Mouse (Mus musculus): ENCODE results near the gene Bpifb2. TPM values are rescaled to one million over a fixed set of nuclear protein-coding genes. Genes with fewer than 3 reads are reported as not detected.

Bpifb2 gene
- total and polyA plus RNA-seq, 2 experiments from 2014 or later: not detected

- no peaks in the 10 kb centered on the region for H3K36me3 ChIP-seq (replicated peaks; ENCODE audit: control insufficient read depth, insufficient read depth, low read length)
- TF ChIP-seq CTCF (IDR thresholded peaks at IDR 0.05; ENCODE audit: low read depth) (no peak), EP300 (IDR thresholded peaks at IDR 0.05; ENCODE audit: low read depth) (no peak)
- no peaks in the 10 kb centered on the region for H3K27me3 ChIP-seq (ENCODE audit: control insufficient read depth, insufficient read depth, low read length)
- no peak for ATAC-seq (ENCODE audit: insufficient read depth, low read depth)
- H3K9ac ChIP-seq (replicated peaks; ENCODE audit: low read depth, low read length): no peak overlapping the region
- H3K9me3 ChIP-seq (replicated peaks; ENCODE audit: control insufficient read depth, low read length): no peaks in the 10 kb centered on the region
- no peak overlapping the region for H3K4me2 ChIP-seq (ENCODE audit: low read depth, low read length)
- no peak overlapping the region for H3K4me3 ChIP-seq (ENCODE audit: low read depth, low read length)
- H3K4me1 ChIP-seq (ENCODE audit: control insufficient read depth, insufficient read depth): no peaks in the 10 kb centered on the region
- no peak for DNase-seq (ENCODE audit: low spot score)
- H3K27ac ChIP-seq (ENCODE audit: low read depth): no peak overlapping the region
- 79% methylated on average over 6 of the region's 6 CpGs for WGBS
Measured at GRCm38 (mm10) chr2:153933311-153933710, 58.5 kb downstream of the Bpifb2 start.

DNA sequence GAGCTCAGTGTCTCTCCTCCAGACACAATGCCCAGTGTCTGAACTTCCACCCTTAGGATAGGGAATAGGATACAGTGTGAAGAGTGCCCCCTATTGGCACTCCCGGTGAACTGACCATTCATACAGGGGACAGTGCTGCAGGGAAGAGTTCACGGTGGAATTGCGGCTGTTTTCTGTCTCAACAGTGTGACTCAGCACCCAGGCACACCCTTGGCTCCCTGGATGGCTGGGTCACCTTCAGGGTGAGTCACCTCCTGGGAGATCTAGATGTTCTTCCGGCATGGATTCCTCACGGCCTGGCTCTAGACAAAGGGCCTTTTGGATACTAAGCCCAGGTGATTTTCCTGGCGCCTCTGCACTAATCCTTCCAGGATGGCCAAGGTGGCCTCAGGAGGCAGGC lies 60.5 kb downstream of the Bpifb2 start:
- H3K9me3 ChIP-seq (replicated peaks; ENCODE audit: control insufficient read depth, low read length): no peaks in the 10 kb centered on the region

GRCm38 (mm10) chr2:153937843-153938242 lies 63.0 kb downstream of the Bpifb2 start, which contains the start of gene Bpifb4:
Gene Bpifb4, plus strand, starts transcription at chr2:153938212.
- DNase-seq (ENCODE audit: low spot score) (no peak), ATAC-seq (ENCODE audit: insufficient read depth, low read depth) (no peak)
- Histone ChIP-seq H3K9me3 (replicated peaks; ENCODE audit: control insufficient read depth, low read length) (no peaks in the 10 kb centered on the region), H3K27ac (ENCODE audit: low read depth) (no peak within 1 kb of the TSS), H3K27me3 (ENCODE audit: control insufficient read depth, insufficient read depth, low read length) (no peaks in the 10 kb centered on the region), H3K4me3 (ENCODE audit: low read depth, low read length) (no peak within 1 kb of the TSS), H3K36me3 (replicated peaks; ENCODE audit: control insufficient read depth, insufficient read depth, low read length) (no peaks in the 10 kb centered on the region), H3K4me2 (ENCODE audit: low read depth, low read length) (no peak within 1 kb of the TSS), H3K9ac (replicated peaks; ENCODE audit: low read depth, low read length) (no peak within 1 kb of the TSS), H3K4me1 (ENCODE audit: control insufficient read depth, insufficient read depth) (no peaks in the 10 kb centered on the region)
- TF ChIP-seq CTCF (IDR thresholded peaks at IDR 0.05; ENCODE audit: low read depth) (no peak), EP300 (IDR thresholded peaks at IDR 0.05; ENCODE audit: low read depth) (no peak)
- WGBS: 69% methylated on average over 5 of the region's 5 CpGs

More for the DNA sequence above, 60.5 kb downstream of the Bpifb2 start:
- Histone ChIP-seq H3K4me2 (ENCODE audit: low read depth, low read length) (no peak overlapping the region), H3K27ac (ENCODE audit: low read depth) (no peak overlapping the region), H3K27me3 (ENCODE audit: control insufficient read depth, insufficient read depth, low read length) (no peaks in the 10 kb centered on the region), H3K36me3 (replicated peaks; ENCODE audit: control insufficient read depth, insufficient read depth, low read length) (no peaks in the 10 kb centered on the region), H3K9ac (replicated peaks; ENCODE audit: low read depth, low read length) (no peak overlapping the region), H3K4me1 (ENCODE audit: control insufficient read depth, insufficient read depth) (no peaks in the 10 kb centered on the region), H3K4me3 (ENCODE audit: low read depth, low read length) (no peak overlapping the region)
- WGBS: 88% methylated on average over 6 of the region's 6 CpGs
- no peak for ATAC-seq (ENCODE audit: insufficient read depth, low read depth)
- no peak for DNase-seq (ENCODE audit: low spot score)
- TF ChIP-seq CTCF (IDR thresholded peaks at IDR 0.05; ENCODE audit: low read depth) (no peak), EP300 (IDR thresholded peaks at IDR 0.05; ENCODE audit: low read depth) (no peak)

GRCm38 (mm10) chr2:153943537-153943936 lies 68.7 kb downstream of the Bpifb2 start:
- H3K4me3 ChIP-seq (ENCODE audit: low read depth, low read length): no peak overlapping the region
- H3K4me2 ChIP-seq (ENCODE audit: low read depth, low read length): no peak overlapping the region
- H3K9ac ChIP-seq (replicated peaks; ENCODE audit: low read depth, low read length): no peak overlapping the region
- H3K9me3 ChIP-seq (replicated peaks; ENCODE audit: control insufficient read depth, low read length): no peaks in the 10 kb centered on the region
- no peaks in the 10 kb centered on the region for H3K36me3 ChIP-seq (replicated peaks; ENCODE audit: control insufficient read depth, insufficient read depth, low read length)
- no peaks in the 10 kb centered on the region for H3K27me3 ChIP-seq (ENCODE audit: control insufficient read depth, insufficient read depth, low read length)
- H3K27ac ChIP-seq (ENCODE audit: low read depth): no peak overlapping the region
- TF ChIP-seq CTCF (IDR thresholded peaks at IDR 0.05; ENCODE audit: low read depth) (peak; percentile 57), EP300 (IDR thresholded peaks at IDR 0.05; ENCODE audit: low read depth) (no peak)
- DNase-seq (ENCODE audit: low spot score) (peak; percentile 13), ATAC-seq (ENCODE audit: insufficient read depth, low read depth) (no peak)
- H3K4me1 ChIP-seq (ENCODE audit: control insufficient read depth, insufficient read depth): no peaks in the 10 kb centered on the region
- 29% methylated on average over 3 of the region's 3 CpGs for WGBS

DNA sequence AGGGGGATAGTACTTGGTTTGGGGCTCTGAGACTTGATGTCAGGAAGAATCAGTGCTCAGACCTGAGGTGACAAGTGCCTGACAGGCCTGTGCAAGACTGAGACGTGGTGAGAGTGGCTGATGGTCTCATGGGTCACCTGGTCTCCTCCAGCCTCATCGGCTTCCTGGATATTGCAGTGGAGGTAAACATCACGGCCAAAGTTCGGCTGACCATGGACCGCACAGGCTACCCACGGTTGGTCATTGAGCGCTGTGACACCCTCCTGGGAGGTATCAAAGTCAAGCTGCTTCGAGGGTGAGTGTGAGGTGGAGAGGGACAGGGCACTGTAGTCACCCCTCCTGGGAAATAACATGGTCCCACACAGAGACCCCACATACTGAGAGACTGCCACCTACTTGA lies 69.7 kb downstream of the Bpifb2 start:
- no peak for ATAC-seq (ENCODE audit: insufficient read depth, low read depth)
- H3K27ac ChIP-seq (ENCODE audit: low read depth): no peak overlapping the region
- no peak overlapping the region for H3K9ac ChIP-seq (replicated peaks; ENCODE audit: low read depth, low read length)

More for the DNA sequence above, 69.7 kb downstream of the Bpifb2 start:
- no peaks in the 10 kb centered on the region for H3K9me3 ChIP-seq (replicated peaks; ENCODE audit: control insufficient read depth, low read length)
- H3K4me3 ChIP-seq (ENCODE audit: low read depth, low read length): no peak overlapping the region
- no peak overlapping the region for H3K4me2 ChIP-seq (ENCODE audit: low read depth, low read length)
- no peaks in the 10 kb centered on the region for H3K36me3 ChIP-seq (replicated peaks; ENCODE audit: control insufficient read depth, insufficient read depth, low read length)
- H3K27me3 ChIP-seq (ENCODE audit: control insufficient read depth, insufficient read depth, low read length): no peaks in the 10 kb centered on the region; the same call in 1 of the 2 replicates
- H3K4me1 ChIP-seq (ENCODE audit: control insufficient read depth, insufficient read depth): no peaks in the 10 kb centered on the region
- 68% methylated on average over 8 of the region's 8 CpGs for WGBS
- TF ChIP-seq CTCF (IDR thresholded peaks at IDR 0.05; ENCODE audit: low read depth) (no peak), EP300 (IDR thresholded peaks at IDR 0.05; ENCODE audit: low read depth) (no peak)
- no peak for DNase-seq (ENCODE audit: low spot score)

Other genes starting within 250 kb of the Bpifb2 start
- gene Commd7, start 242.3 kb upstream of the Bpifb2 start, total RNA-seq (2014; rRNA removed; ENCODE audit: low replicate concordance): 10.5 and 12.2 TPM in 2 replicates
- gene Commd7, start 242.3 kb upstream of the Bpifb2 start, polyA plus RNA-seq (2015; fragmentation: Nextera tagmentation; extraction: Ambion mirVana): 45.5 and 47.3 TPM in 2 replicates
- 0.62 and 1.4 TPM in 2 replicates for gene Dnmt3b, start 225.6 kb upstream of the Bpifb2 start, total RNA-seq (2014; rRNA removed; ENCODE audit: low replicate concordance)
- 1.7 and 1.8 TPM in 2 replicates for gene Dnmt3b, start 225.6 kb upstream of the Bpifb2 start, polyA plus RNA-seq (2015; fragmentation: Nextera tagmentation; extraction: Ambion mirVana)
- gene Dnmt3c, start 178.4 kb upstream of the Bpifb2 start, total RNA-seq (2014; rRNA removed; ENCODE audit: low replicate concordance): not detected in 2 replicates
- 0.05 TPM in 1 of 2 replicates, not detected in the other for gene Dnmt3c, start 178.4 kb upstream of the Bpifb2 start, polyA plus RNA-seq (2015; fragmentation: Nextera tagmentation; extraction: Ambion mirVana)
- 36.8 and 49.4 TPM in 2 replicates for gene Mapre1, start 133.8 kb upstream of the Bpifb2 start, total RNA-seq (2014; rRNA removed; ENCODE audit: low replicate concordance)
- gene Mapre1, start 133.8 kb upstream of the Bpifb2 start, polyA plus RNA-seq (2015; fragmentation: Nextera tagmentation; extraction: Ambion mirVana): 201 and 208 TPM in 2 replicates
- not detected in 2 replicates for gene Efcab8, start 95.1 kb upstream of the Bpifb2 start, total RNA-seq (2014; rRNA removed; ENCODE audit: low replicate concordance)
- gene Efcab8, start 95.1 kb upstream of the Bpifb2 start, polyA plus RNA-seq (2015; fragmentation: Nextera tagmentation; extraction: Ambion mirVana): 0.05 TPM in 1 of 2 replicates, not detected in the other
- not detected in 2 replicates for gene Sun5, start 4.0 kb upstream of the Bpifb2 start, total RNA-seq (2014; rRNA removed; ENCODE audit: low replicate concordance)
- not detected in 2 replicates for gene Sun5, start 4.0 kb upstream of the Bpifb2 start, polyA plus RNA-seq (2015; fragmentation: Nextera tagmentation; extraction: Ambion mirVana)
- not detected in 2 replicates for gene Bpifb6, start 25.3 kb downstream of the Bpifb2 start, total RNA-seq (2014; rRNA removed; ENCODE audit: low replicate concordance)
- not detected in 2 replicates for gene Bpifb6, start 25.3 kb downstream of the Bpifb2 start, polyA plus RNA-seq (2015; fragmentation: Nextera tagmentation; extraction: Ambion mirVana)
- not detected in 2 replicates for gene Bpifb3, start 43.2 kb downstream of the Bpifb2 start, total RNA-seq (2014; rRNA removed; ENCODE audit: low replicate concordance)
- not detected in 2 replicates for gene Bpifb3, start 43.2 kb downstream of the Bpifb2 start, polyA plus RNA-seq (2015; fragmentation: Nextera tagmentation; extraction: Ambion mirVana)
- gene Bpifb4, start 63.2 kb downstream of the Bpifb2 start, total RNA-seq (2014; rRNA removed; ENCODE audit: low replicate concordance): not detected in 2 replicates
- gene Bpifb4, start 63.2 kb downstream of the Bpifb2 start, polyA plus RNA-seq (2015; fragmentation: Nextera tagmentation; extraction: Ambion mirVana): not detected in 2 replicates
- gene Bpifa6, start 99.9 kb downstream of the Bpifb2 start, total RNA-seq (2014; rRNA removed; ENCODE audit: low replicate concordance): not detected in 2 replicates
- gene Bpifa6, start 99.9 kb downstream of the Bpifb2 start, polyA plus RNA-seq (2015; fragmentation: Nextera tagmentation; extraction: Ambion mirVana): not detected in 2 replicates
- not detected in 2 replicates for gene Bpifa2, start 133.2 kb downstream of the Bpifb2 start, total RNA-seq (2014; rRNA removed; ENCODE audit: low replicate concordance)
- not detected in 2 replicates for gene Bpifa2, start 133.2 kb downstream of the Bpifb2 start, polyA plus RNA-seq (2015; fragmentation: Nextera tagmentation; extraction: Ambion mirVana)

All from heart, postnatal 0 days (tissue).